Mouse (Mus musculus): ENCODE results near the gene Cycs. TPM values are rescaled to one million over a fixed set of nuclear protein-coding genes. Genes with fewer than 3 reads are reported as not detected.

Cycs gene
- polyA plus RNA-seq, 1 experiment from 2014 or later, result 84.4 TPM

DNA sequence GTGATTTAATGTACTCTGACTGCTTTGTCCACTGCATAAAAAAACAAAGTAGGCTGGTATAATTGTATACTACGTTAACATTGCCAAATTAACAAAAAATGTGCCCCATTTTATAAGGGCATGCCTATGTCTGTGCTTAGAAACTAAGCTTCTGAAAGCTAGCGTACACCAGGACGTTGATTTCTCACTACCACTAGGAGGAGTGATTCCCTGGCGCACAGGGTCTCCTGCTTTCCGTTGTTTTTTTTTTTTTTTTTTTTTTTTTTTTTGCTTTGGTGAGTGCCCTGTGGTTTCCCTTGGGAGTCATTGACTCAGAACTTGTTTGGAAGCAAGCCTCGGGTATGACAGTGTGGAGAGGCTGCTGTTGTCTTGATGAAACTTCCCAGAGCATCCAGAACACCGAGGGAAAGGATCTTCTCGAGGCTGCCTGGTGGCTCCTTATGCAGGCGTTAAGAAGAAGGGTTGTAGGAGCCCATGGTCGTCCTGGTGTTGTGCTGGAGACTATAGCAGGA, 27.1 kb upstream of the Cycs start:
- TF ChIP-seq CTCF (IDR thresholded peaks at IDR 0.05; ENCODE audit: low read depth), result peak; percentile 47
- TF ChIP-seq EP300 (optimal IDR thresholded peaks at IDR 0.05), result no peak
- WGBS, result 72% methylated on average over 10 of the region's 10 CpGs
- DNase-seq (ENCODE audit: low spot score) (no peak), ATAC-seq (ENCODE audit: low FRiP score, low TSS enrichment) (no peak)
- Histone ChIP-seq H3K36me3 (ENCODE audit: control insufficient read depth, insufficient read depth, low read length) (no peaks in the 10 kb centered on the region), H3K27me3 (ENCODE audit: control insufficient read depth, insufficient read depth, low read length) (no peaks in the 10 kb centered on the region), H3K4me3 (ENCODE audit: low read depth, low read length) (no peak overlapping the region), H3K4me1 (replicated peaks; ENCODE audit: control insufficient read depth, insufficient read depth) (no peaks in the 10 kb centered on the region), H3K4me2 (replicated peaks; ENCODE audit: low read depth) (no peak overlapping the region), H3K9me3 (ENCODE audit: control insufficient read depth, low read length) (no peaks in the 10 kb centered on the region), H3K9ac (ENCODE audit: low read length) (no peak overlapping the region), H3K27ac (replicated peaks) (no peak overlapping the region)

DNA sequence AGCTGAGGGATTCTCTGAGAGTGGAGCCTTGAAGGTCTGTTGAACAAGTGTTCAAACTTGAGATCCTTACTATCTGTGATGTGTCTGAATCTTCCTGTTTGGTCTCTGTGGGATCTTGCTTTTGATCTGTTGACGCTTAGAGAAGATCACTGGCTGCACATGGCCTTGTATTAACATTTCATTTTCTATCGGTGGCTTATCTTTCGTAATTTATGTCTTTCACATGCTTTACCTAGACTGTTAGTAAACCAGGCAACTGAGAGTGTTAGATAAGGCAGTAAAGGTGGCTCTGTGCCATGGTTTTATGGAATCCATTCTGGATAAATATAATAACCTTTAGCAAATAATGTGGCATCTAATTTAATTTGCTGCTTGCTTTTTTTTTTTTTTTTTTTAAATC, 23.9 kb upstream of the Cycs start:
- 72% methylated on average over 3 of the region's 3 CpGs for WGBS

DNA sequence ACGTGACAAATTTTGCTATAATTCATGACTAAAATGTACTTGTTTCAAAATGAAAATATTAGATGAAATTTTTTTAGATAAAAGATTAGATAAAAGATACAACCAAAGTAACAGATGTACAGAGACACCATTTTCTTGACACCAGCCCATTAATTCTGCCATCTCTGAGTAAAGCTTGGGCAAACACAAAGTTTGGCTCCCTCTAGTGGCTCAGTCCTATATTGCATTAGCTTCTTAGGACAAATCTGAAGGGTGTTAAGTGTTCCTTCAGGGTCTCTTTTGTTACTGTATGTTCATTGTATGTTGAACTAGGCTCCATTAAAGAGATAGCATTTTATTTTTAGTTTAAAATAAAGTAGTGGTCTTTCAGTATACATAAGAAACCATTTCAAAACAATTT, 21.9 kb upstream of the Cycs start:
- Histone ChIP-seq H3K27me3 (ENCODE audit: control insufficient read depth, insufficient read depth, low read length) (no peaks in the 10 kb centered on the region), H3K4me3 (ENCODE audit: low read depth, low read length) (no peak overlapping the region), H3K4me1 (replicated peaks; ENCODE audit: control insufficient read depth, insufficient read depth) (no peaks in the 10 kb centered on the region), H3K36me3 (ENCODE audit: control insufficient read depth, insufficient read depth, low read length) (no peaks in the 10 kb centered on the region), H3K9ac (ENCODE audit: low read length) (no peak overlapping the region), H3K4me2 (replicated peaks; ENCODE audit: low read depth) (no peak overlapping the region), H3K9me3 (ENCODE audit: control insufficient read depth, low read length) (no peaks in the 10 kb centered on the region), H3K27ac (replicated peaks) (no peak overlapping the region)
- TF ChIP-seq EP300 (optimal IDR thresholded peaks at IDR 0.05) (no peak), CTCF (IDR thresholded peaks at IDR 0.05; ENCODE audit: low read depth) (peak; percentile 89)
- WGBS, result 96% methylated on average over 1 of the region's 1 CpGs
- peak; percentile 37 for DNase-seq (ENCODE audit: low spot score)
- no peak for ATAC-seq (ENCODE audit: low FRiP score, low TSS enrichment)

More for the DNA sequence above, 23.9 kb upstream of the Cycs start:
- Histone ChIP-seq H3K9ac (ENCODE audit: low read length) (no peak overlapping the region), H3K4me1 (replicated peaks; ENCODE audit: control insufficient read depth, insufficient read depth) (no peaks in the 10 kb centered on the region), H3K36me3 (ENCODE audit: control insufficient read depth, insufficient read depth, low read length) (no peaks in the 10 kb centered on the region), H3K4me3 (ENCODE audit: low read depth, low read length) (no peak overlapping the region), H3K9me3 (ENCODE audit: control insufficient read depth, low read length) (no peaks in the 10 kb centered on the region), H3K27ac (replicated peaks) (no peak overlapping the region), H3K4me2 (replicated peaks; ENCODE audit: low read depth) (no peak overlapping the region), H3K27me3 (ENCODE audit: control insufficient read depth, insufficient read depth, low read length) (no peaks in the 10 kb centered on the region)
- no peak for TF ChIP-seq EP300 (optimal IDR thresholded peaks at IDR 0.05)
- TF ChIP-seq CTCF (IDR thresholded peaks at IDR 0.05; ENCODE audit: low read depth), result no peak
- no peak for DNase-seq (ENCODE audit: low spot score)
- no peak for ATAC-seq (ENCODE audit: low FRiP score, low TSS enrichment)

DNA sequence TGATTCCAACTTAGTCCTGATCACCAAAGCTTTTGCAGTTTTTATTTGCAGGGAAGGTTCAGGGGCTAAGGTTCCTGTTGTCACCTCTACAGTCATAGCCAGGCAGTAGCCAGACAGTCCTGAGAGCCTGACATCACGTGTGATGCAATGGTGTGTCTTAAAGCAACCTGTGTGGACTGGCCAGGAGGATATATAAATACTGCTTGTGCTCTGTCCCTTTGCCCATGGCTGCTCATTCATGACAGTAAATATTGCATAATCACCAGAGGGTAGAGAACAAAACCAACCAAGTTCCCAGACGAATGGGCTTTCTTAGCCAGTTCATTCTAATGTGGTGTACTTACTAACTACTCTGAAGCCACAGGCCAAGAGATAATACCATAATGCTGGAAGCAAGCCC, 21.1 kb upstream of the Cycs start:
- TF ChIP-seq EP300 (optimal IDR thresholded peaks at IDR 0.05) (no peak), CTCF (IDR thresholded peaks at IDR 0.05; ENCODE audit: low read depth) (no peak)
- Histone ChIP-seq H3K4me3 (ENCODE audit: low read depth, low read length) (no peak overlapping the region), H3K9me3 (ENCODE audit: control insufficient read depth, low read length) (no peaks in the 10 kb centered on the region), H3K27me3 (ENCODE audit: control insufficient read depth, insufficient read depth, low read length) (no peaks in the 10 kb centered on the region), H3K36me3 (ENCODE audit: control insufficient read depth, insufficient read depth, low read length) (no peaks in the 10 kb centered on the region), H3K27ac (replicated peaks) (no peak overlapping the region), H3K9ac (ENCODE audit: low read length) (no peak overlapping the region), H3K4me2 (replicated peaks; ENCODE audit: low read depth) (no peak overlapping the region), H3K4me1 (replicated peaks; ENCODE audit: control insufficient read depth, insufficient read depth) (no peaks in the 10 kb centered on the region)
- DNase-seq (ENCODE audit: low spot score), result no peak
- no peak for ATAC-seq (ENCODE audit: low FRiP score, low TSS enrichment)
- WGBS, result 70% methylated on average over 2 of the region's 2 CpGs

DNA sequence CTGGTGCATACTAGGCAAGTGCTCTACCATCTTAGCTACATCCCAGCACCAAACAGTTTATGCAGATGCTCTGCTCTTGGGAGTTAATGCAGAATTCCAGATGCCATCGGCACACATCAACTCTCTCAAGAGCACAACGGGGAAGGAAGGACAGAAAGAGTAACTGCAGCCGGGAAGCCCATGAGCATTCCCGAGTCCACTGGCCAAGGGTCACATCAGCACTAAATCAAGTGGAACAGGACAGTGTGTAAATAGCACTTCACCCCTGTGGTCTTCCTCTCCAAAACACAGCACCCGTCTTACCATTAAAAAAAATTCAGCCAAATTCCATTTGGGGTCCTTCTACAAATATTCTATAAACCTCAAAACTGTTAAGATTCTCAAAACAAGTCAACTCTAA, 20.0 kb upstream of the Cycs start:
- no peak overlapping the region for H3K27ac ChIP-seq (replicated peaks)
- H3K4me1 ChIP-seq (replicated peaks; ENCODE audit: control insufficient read depth, insufficient read depth), result no peaks in the 10 kb centered on the region
- WGBS, result 54% methylated on average over 5 of the region's 5 CpGs
- no peaks in the 10 kb centered on the region for H3K27me3 ChIP-seq (ENCODE audit: control insufficient read depth, insufficient read depth, low read length)
- no peaks in the 10 kb centered on the region for H3K9me3 ChIP-seq (ENCODE audit: control insufficient read depth, low read length)
- no peak overlapping the region for H3K9ac ChIP-seq (ENCODE audit: low read length)
- no peaks in the 10 kb centered on the region for H3K36me3 ChIP-seq (ENCODE audit: control insufficient read depth, insufficient read depth, low read length)
- TF ChIP-seq EP300 (optimal IDR thresholded peaks at IDR 0.05) (no peak), CTCF (IDR thresholded peaks at IDR 0.05; ENCODE audit: low read depth) (no peak)
- ATAC-seq (ENCODE audit: low FRiP score, low TSS enrichment) (no peak), DNase-seq (ENCODE audit: low spot score) (no peak)
- no peak overlapping the region for H3K4me2 ChIP-seq (replicated peaks; ENCODE audit: low read depth)
- H3K4me3 ChIP-seq (ENCODE audit: low read depth, low read length), result no peak overlapping the region

DNA sequence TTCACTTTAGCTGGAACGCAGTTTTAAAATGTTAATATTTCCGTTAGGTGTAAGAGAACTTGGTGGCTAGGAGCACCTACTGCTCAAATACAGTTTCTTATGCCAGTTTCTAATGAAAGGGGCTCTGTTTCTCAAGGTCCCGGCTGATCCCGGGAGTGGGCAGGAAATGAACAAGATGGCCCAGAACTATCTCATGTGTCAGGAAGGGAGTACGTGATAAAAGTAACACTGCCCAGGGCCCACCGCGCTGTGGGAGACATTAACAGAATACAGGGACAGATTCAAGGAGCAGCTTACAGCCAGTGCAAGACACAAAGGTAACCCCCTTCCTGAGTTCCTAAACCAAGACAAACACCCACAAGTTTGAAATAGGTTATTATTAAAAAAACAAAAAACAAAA, 19.4 kb upstream of the Cycs start:
- whole genome bisulfite sequencing, result 75% methylated on average over 7 of the region's 7 CpGs
- no peak overlapping the region for H3K4me3 ChIP-seq (ENCODE audit: low read depth, low read length)

More for the DNA sequence above, 19.4 kb upstream of the Cycs start:
- TF ChIP-seq CTCF (IDR thresholded peaks at IDR 0.05; ENCODE audit: low read depth), result no peak
- no peak for TF ChIP-seq EP300 (optimal IDR thresholded peaks at IDR 0.05)
- H3K9me3 ChIP-seq (ENCODE audit: control insufficient read depth, low read length), result no peaks in the 10 kb centered on the region
- no peak for DNase-seq (ENCODE audit: low spot score)
- H3K27ac ChIP-seq (replicated peaks), result no peak overlapping the region
- H3K4me1 ChIP-seq (replicated peaks; ENCODE audit: control insufficient read depth, insufficient read depth), result no peaks in the 10 kb centered on the region
- no peaks in the 10 kb centered on the region for H3K36me3 ChIP-seq (ENCODE audit: control insufficient read depth, insufficient read depth, low read length)
- ATAC-seq (ENCODE audit: low FRiP score, low TSS enrichment), result no peak
- no peaks in the 10 kb centered on the region for H3K27me3 ChIP-seq (ENCODE audit: control insufficient read depth, insufficient read depth, low read length)
- no peak overlapping the region for H3K4me2 ChIP-seq (replicated peaks; ENCODE audit: low read depth)
- H3K9ac ChIP-seq (ENCODE audit: low read length), result no peak overlapping the region

Measured in stomach, postnatal 0 days (tissue).